8 mouse cellular contexts compared by ENCODE assay signal in the genomic region with DNA sequence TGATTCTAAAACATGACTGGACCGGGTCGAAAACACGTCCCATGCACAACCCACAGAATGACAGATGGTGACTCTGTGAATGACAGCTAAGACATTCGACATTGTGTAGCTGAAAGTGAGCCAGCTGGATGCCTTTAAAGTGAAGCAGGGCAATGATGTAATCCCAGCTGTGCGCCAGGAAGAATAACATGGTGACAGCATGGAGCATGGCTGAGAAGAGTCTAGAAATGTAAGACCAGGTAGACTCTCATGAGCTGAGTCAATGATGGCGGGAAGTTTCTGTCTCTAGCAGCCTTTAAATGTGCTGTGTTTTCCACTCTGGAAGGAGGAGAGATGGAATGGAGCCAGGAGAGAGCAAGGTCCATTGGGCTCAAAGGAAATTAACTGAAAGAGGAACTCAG.
DNase-seq lines count a peak whose midpoint lies in the region; ATAC-seq lines count a peak whose summit lies in the region.

No protein-coding gene starts in this region.

- no peaks in the 10 kb centered on the region for H3K27me3 ChIP-seq in heart, embryonic 11.5 days (ENCODE audit: control insufficient read depth, insufficient read depth, low read length)
- H3K27me3 ChIP-seq in intestine, embryonic 16.5 days (replicated peaks; ENCODE audit: control insufficient read depth, insufficient read depth, low read length) = no peaks in the 10 kb centered on the region

- H3K9ac ChIP-seq in heart, embryonic 11.5 days (ENCODE audit: low read depth, low read length) = no peak overlapping the region
- no peak overlapping the region for H3K9ac ChIP-seq in intestine, embryonic 16.5 days (ENCODE audit: low read depth, low read length)

- H3K27ac ChIP-seq in heart, embryonic 11.5 days (ENCODE audit: low read depth, low read length) = no peak overlapping the region
- no peak overlapping the region for H3K27ac ChIP-seq in intestine, embryonic 16.5 days (ENCODE audit: low read length)

- H3K4me3 ChIP-seq in heart, embryonic 11.5 days (ENCODE audit: low read depth, low read length) = no peak overlapping the region
- H3K4me3 ChIP-seq in intestine, embryonic 16.5 days (ENCODE audit: low read length) = no peak overlapping the region

- no peak for ATAC-seq in heart, embryonic 11.5 days (replicated peaks; ENCODE audit: insufficient number of reproducible peaks, low FRiP score, low TSS enrichment)
- ATAC-seq in intestine, embryonic 16.5 days = no peak

- H3K9me3 ChIP-seq in heart, embryonic 11.5 days (replicated peaks; ENCODE audit: control insufficient read depth, low read length) = no peaks in the 10 kb centered on the region
- H3K9me3 ChIP-seq in intestine, embryonic 16.5 days (ENCODE audit: control insufficient read depth, low read length) = no peaks in the 10 kb centered on the region

- DNase-seq in heart, adult 18-20 months = peak; percentile 45 to 55
- DNase-seq in Muller cell, postnatal 12 days (ENCODE audit: inconsistent ontology term) = peak; percentile 20
- peak; percentile 11 for DNase-seq in fat pad, adult 2 months (ENCODE audit: extremely low read depth, low read depth, low spot score)
- peak; percentile 16 to 75 for DNase-seq in layer of hippocampus, adult 18-20 months (ENCODE audit: low spot score in 2 of 2)
- DNase-seq in embryo, embryonic 9.5 days (ENCODE audit: extremely low spot score) = no peak
- no peak for DNase-seq in right cerebral cortex, postnatal 25 days

- H3K4me1 ChIP-seq in heart, embryonic 11.5 days (ENCODE audit: control insufficient read depth, insufficient read depth, low read length) = no peaks in the 10 kb centered on the region
- H3K4me1 ChIP-seq in intestine, embryonic 16.5 days (ENCODE audit: control insufficient read depth, insufficient read depth, low read length) = peaks cover 6% of the 10 kb centered on the region; the same call in 1 of the 2 replicates

- WGBS in heart, embryonic 11.5 days (ENCODE audit: insufficient replicate concordance) = 75% methylated on average over 6 of the region's 6 CpGs
- WGBS in intestine, embryonic 16.5 days = 69% methylated on average over 6 of the region's 6 CpGs

- no peak overlapping the region for H3K4me2 ChIP-seq in heart, embryonic 11.5 days
- H3K4me2 ChIP-seq in intestine, embryonic 16.5 days (ENCODE audit: low read depth, low read length) = no peak overlapping the region

- H3K36me3 ChIP-seq in heart, embryonic 11.5 days (ENCODE audit: control insufficient read depth, insufficient read depth, low read length) = no peaks in the 10 kb centered on the region
- no peaks in the 10 kb centered on the region for H3K36me3 ChIP-seq in intestine, embryonic 16.5 days (ENCODE audit: control insufficient read depth, insufficient read depth, low read length)

Comparison
In these comparisons a context has a peak if more than half of its experiments do, and no peak if none do; other contexts are left out.
1. DNase-seq: peak in heart, adult 18-20 months (2 of 2), Muller cell, postnatal 12 days (single experiment), fat pad, adult 2 months (single experiment) and layer of hippocampus, adult 18-20 months (2 of 2); none in embryo, embryonic 9.5 days (single experiment) and right cerebral cortex, postnatal 25 days (single experiment).